Mouse (Mus musculus) megakaryocyte progenitor cell, adult 5-6 weeks (primary cell): ENCODE measurements around the gene Trim40. TPM values are rescaled to one million over a fixed set of nuclear protein-coding genes. Genes with fewer than 3 reads are reported as not detected.
A peak's percentile ranks its signal among the peaks of the same experiment; 100 is the strongest.
"Not testable (repeated sequence)": the region's sequence is repeated elsewhere in the genome, so short reads cannot be mapped to it uniquely, and the experiment has no call there.

ENCODE experiments used
- ATAC-seq: replicated peaks from 2 replicates; pipeline ENCODE4 v1.8.0; 2016; ENCODE audit warnings: mild to moderate bottlenecking, moderate TSS enrichment, inconsistent platforms; ENCODE audit not compliant: poor library complexity
- total RNA-seq, 2 experiments: library from RNA; stranded (forward) in 1 of 2; stranded (reverse) in 1 of 2; fragments of 157-497, 149-512 nt in 1 of 2; fragments of 200-1000 nt in 1 of 2; gene quantifications; 2 replicates each; pipeline versions ENCODE4 v1.2.3 to v1.2.4; 2015 to 2017

Gene Trim40
- total RNA-seq, 2 experiments from 2014 or later: not detected

DNA sequence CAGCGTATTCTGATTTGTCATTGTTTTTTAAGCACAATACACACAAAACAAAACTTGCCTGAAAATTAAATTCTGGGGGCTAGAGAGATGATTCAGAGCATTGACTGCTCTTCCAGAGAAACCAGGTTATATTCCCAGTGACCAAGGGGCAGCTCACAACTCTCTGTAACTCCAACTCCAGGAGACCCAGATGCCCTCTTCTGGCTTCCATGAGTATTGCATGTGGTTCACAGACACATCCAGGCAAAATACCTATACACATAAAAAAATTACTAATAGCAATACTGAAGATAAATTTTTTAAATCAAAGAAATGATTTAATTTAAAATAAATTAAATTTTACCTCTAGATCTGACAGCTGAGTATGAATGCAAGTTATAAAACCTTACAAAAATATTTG is 6.7 kb upstream of the Trim40 start:
- peak; percentile 51 for ATAC-seq

DNA sequence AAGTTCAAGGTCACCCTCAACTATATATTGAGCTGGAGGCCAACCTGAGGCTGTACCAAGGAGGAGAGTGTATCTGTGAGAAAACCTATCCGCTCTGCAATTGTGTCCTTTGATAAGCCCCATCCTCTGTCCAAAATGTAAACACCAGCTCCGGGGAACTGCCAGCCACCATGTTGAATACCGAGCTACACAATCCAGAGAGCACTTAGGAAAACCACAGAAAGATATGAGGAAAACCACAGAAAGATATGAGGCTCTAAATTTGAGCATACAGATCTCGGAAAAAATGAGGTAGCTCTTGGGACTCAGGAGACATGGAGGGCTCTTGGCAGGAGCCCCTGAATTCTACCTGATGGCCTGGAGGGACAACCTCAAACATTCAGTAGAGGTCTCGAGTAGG is 3.5 kb upstream of the Trim40 start:
- peak; percentile 37 for ATAC-seq

DNA sequence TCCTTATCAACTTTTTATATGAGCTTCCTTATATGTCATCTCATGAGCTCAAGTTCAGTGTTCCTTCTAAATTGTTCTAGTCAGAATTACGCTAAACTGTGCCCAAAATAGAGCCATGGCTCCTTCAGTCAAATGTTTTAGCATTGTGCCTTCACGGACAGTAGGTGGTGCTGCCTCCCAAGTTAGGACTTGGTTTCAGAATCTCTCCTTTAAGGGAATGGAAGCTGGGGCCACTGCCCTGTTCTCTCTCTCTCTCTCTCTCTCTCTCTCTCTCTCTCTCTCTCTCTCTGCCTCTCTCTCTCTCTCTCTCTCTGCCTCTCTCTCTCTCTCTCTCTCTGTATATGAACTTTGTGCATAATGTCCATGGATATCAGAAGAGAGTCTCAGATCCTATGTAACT is 2.4 kb upstream of the Trim40 start:
- peak; percentile 95 for ATAC-seq

DNA sequence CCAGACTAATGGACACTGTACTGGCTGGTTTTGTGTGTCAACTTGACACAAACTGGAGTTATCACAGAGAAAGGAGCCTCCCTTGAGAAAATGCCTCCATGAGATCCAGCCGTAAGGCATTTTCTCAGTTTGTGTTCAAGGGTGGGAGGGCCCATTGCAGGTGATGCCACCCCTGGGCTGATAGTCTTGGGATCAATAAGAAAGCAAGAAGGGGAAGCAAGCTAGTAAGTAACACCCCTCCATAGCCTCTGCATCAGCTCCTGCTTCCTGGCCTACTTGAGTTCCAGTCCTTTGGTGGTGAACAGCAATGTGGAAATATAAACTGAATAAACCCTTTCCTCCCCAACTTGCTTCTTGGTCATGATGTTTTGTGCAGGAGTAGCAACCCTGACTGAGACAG is 1.6 kb upstream of the Trim40 start:
- ATAC-seq: not testable (repeated sequence)

DNA sequence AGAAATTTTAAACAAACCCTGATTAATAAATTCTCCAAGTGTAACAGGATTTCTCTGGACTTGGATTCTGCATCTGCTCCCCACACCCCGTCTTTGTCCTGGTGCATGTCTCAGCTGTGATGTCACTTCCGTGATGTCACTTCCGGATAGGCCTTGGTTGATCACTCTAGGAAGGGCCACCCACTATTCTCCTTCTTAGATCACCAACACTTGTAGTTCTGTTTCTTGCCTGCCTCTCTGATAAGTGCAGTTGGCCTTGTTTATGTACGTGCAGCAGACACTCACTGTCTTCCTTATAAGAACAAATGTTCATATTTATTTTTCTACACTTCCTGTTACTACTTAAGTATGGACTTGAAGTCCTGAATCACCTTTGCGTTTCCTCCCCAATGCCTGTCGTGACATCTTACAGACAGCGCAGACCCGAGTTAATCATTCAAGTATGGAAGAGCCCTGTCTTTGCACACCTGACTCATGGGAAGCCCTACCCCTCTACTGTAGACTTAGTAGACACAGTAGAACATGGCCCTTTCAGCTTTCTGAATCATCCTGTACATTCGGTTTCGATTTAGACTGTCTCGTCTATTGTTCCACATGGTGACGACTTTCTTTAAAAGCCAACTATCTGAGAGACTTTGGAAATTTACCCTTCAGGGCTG is 4.7 kb downstream of the Trim40 start:
- no peak for ATAC-seq

DNA sequence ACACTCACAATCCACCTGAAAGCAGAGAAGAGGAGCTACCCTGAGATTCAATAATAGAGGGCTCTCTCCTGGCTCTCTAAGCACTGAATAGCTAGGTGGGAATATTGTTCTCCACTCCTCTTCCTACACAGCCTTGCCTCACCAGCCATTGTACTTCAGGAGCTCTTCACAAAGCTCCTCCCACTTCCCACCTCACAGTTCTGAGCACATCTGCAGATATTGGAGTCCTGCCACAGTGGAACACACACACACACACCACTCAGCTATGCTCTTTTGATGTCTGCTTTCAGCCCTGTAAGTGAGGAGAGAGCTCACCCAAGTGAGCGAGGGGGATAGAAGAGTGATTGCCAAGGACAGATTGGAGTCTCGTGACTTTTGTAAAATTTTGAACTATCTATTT is 6.6 kb downstream of the Trim40 start:
- no peak; the same call in 1 of the 2 replicates for ATAC-seq

DNA sequence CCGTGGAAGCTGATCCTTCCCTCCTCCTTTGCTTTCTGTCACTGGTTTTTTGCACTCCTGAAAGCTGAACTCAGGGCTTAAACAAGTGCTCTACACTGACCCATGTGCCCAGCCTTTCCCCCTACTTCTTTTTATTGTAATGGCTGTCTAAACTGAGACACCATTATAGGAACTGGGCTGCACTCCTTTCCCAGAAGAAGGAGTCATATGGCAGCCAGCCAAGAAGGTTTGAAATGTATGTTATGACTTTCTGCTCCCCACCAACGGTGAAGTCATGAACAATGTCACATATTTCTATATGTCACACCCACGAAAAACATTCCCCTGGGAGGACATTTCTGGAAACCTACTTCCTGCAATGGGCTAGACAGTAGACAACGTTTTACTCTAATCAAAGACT is 15.3 kb downstream of the Trim40 start:
- ATAC-seq: no peak

DNA sequence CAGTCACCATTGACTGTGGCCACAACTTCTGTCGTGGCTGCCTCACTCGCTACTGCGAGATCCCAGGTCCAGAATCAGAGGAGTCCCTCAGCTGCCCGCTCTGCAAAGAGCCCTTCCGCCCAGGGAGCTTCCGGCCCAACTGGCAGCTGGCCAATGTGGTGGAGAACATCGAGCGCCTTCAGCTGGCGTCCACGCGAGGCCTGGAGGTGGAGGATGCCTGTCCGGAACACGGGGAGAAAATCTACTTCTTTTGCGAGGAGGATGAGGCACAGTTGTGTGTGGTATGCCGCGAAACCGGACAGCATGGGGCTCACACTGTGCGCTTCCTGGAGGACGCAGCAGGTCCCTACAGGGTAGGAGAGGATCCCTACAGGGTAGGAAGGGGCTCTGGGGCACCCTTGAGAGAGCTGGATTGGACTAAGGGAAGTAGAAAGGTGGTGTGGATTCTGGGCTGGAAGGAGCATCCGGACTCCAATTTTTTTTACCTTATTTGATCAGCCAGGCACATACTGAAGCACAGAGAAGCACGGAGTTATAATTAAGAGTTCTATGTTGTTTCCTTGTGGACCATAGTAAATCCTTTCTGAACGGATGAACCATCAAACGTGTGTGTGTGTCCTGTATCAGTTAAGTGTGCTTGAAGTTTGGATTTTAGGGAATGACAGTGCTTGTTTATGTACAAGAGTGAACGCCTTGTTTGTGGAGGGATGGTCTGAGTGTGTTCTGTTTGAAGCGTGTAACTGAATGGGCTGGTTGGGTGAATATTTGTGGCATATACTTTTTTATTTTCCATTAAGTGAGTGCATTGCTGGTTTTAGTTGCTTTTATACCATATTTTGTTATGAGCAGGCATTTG is 19.7 kb downstream of the Trim40 start:
- no peak for ATAC-seq

DNA sequence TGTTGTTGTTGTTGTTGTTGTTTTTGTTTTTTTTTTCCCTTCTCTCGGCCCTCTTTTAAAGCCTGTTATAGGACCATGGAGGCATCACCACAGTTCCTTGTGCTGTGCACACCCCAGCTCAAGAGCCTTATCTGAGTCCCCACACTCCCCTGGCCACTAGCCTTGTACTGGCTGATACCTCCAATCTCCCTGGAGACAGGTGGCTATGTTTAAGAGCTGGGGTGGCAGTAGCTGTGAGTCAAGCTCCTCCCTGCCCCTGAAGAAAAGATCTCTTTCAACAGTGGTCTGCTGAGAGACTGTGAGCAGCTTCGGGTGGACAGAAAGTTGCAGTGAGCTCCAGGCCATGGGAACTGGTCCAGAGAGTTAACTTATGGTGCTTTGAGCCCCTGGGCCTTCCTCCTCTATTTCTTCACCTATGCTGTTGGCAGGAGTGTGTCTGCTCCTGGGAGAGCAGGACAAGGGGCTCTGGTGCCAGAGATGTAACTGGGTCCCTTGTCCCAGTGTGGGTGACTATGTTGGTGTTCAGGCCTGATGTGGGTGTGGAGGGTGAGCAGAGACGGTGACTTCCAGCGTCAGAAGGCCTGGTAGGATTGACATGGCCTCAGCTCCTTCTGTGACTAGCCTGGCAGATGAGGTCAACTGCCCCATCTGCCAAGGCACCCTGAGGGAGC is 20.5 kb downstream of the Trim40 start, which contains the start of gene Trim10:
Gene Trim10, plus strand, starts transcription at position 291 of the 671 bp plus-strand sequence.
- peak; percentile 97 for ATAC-seq

DNA sequence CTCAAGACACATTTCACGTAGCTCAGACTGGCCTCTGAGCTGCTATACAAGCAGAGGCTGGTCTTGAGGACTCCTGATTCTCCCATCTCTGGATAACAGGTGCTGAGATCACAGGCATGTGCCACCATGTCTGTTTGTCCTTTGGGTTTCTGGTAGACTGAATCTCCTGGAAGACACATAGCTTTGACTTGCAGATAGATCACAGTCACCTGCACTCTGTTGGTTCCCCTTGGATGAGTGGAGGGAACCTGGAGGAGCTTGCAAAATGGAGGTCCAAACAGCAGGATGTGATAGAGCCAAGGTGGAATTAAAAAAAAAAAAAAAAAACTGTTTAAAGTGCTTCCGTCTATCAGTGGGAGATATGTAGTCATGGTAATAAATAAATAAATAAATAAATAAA is 21.1 kb downstream of the Trim40 start:
- no peak; the same call in 1 of the 2 replicates for ATAC-seq

DNA sequence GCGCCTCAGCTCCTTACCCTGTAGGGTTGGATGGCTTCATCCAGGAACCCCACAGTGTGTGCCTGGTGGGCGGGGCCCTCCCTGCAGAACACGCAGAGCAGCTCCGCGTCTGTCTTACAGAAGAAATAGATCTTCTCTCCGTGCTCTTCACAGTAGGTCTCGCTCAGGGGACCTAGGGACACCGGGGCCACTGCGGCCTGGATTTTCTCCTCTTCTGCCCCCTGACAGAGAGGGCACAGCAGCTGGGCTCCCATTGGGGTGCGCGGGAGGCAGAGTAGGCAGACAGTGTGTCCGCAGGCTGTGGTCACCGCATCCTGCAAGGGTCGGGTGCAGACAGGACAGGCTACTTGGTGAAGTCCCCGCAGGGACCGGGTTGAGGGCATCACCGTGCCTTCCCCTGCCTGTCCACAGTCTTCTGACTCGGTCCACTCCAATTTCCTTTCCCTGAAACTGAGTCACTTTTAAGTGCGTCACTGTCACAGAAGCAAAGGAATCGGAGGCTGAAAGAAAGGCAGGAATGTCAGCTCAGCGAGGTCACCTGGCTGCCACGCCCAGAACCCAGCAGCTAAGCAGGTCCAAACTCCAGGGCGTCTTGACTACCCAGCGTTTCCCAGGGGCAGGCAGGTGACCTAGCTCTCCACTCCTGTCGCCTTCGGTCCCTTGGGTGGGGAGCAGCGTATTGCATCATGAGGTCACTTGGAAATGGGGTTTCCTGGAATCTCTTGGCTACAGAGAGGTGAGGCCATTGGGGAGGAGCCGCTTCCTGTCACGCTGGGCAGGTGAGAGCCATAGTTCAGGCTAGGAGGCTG is 23.0 kb downstream of the Trim40 start, which contains the start of gene Trim15:
Gene Trim15, minus strand, starts transcription at position 492 of the 809 bp plus-strand sequence.
- no peak for ATAC-seq

DNA sequence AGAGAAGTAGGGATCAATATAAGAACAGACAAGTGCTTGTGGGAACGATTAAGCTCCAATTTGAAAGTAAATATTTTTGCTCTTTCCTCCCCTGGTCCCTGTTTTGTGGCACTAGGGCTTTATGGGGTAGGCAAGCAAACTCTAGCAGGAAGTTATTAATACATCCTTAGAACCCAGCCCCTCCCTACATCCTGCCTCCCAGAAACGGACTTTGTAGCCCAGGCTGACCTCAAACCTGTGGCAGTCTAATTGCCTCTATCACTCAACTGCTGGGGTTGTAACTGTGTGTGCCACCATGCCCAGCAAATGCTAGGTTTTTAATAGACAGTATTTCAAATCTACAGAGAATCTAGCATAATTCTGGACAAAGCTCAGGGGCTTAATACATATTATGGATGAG is 28.2 kb downstream of the Trim40 start:
- ATAC-seq: no peak

DNA sequence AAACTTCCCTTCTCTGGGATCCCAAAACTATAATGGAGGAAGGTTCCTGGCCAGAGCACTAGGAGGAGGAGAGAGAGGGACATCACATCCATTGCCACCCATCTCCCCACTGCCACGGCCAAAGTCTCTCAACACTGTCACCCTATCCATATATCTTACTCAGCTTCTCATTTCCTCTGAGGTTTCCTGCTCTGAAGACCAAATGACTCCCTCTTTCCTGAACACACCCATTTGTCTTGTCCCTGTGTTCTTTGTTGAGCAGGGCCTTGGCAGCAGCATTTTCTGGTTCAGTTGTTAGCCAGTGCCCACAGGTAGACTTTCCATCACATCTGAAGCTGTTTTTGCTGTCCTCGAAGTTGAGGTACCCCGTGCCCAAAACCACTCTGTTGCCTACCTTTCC is 31.7 kb downstream of the Trim40 start:
- ATAC-seq: no peak

DNA sequence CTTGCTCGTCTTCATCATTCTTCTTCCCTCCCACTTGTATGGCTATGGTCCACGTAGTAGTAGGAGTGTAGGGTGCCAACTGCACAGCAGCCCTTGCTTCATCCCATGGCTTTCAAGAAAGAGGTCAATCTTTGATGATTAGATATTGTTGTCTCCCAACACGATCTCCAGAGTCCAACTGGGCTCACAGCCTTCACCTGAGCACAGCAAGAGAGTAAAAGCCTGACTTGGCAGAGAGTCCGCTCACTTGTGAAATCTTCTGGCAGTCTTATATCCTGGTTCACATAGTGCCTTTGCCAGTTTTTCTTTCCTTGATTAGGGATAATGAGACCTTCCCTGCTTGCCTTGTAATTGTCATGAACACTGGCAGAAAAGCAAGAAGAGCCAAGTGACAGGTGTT is 33.7 kb downstream of the Trim40 start:
- ATAC-seq: no peak

DNA sequence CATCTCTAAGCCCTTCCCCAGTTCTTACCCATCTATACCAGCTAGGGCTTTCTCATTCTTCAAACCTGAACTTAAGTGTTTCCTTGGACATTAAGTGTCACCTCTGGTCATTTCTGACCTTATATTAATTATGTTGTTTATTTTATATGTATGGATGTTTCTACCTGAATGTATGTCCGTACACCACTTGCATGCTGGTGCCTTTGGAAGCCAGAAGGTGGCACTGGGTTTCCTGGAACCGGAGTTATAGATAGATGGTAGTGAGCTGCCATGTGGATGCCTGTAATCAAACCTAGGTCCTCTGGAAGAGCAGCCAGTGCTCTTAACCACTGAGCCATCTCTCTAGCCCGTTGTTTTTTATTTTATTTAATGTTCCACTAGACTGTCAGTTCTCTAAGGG is 34.4 kb downstream of the Trim40 start:
- ATAC-seq: no peak

DNA sequence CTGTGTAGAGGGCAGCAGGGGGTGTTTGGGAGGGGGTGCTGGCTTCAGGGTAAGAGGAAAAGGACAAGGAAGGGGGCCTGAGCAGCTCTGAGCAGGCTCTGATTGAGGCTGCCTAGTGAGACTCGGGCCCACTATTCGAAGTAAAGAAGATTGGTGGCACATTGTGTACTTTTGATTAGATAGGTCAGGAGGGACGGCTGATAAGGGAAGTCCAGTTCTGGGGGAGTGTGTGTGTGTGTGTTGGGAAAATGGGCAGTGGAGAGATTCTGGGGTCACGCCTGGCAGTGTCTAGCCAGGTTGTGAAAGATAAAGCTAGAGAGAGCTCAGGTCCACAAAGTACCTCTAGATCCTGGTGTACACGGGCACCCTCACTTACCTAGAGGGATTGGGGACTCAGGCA is 38.3 kb downstream of the Trim40 start:
- ATAC-seq: no peak

DNA sequence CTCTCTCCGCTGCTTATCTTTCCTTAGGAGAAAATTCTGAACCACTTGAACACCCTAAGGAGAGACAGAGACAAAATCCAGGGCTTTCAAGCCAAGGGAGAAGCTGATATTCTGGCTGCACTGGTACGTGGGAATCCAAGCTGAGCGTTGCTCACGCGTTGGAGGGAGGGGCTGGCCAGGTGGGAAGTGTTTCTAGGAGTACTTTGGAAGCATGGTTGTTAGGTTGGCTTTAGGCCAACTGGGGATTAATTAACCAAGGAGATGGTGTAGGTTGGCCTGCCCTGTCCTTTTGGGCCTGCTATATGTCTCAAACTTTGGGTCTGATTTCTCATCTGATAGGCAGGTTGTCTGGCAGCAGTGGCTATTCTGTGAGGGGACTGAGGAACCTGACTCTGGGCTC is 38.7 kb downstream of the Trim40 start:
- ATAC-seq: no peak

DNA sequence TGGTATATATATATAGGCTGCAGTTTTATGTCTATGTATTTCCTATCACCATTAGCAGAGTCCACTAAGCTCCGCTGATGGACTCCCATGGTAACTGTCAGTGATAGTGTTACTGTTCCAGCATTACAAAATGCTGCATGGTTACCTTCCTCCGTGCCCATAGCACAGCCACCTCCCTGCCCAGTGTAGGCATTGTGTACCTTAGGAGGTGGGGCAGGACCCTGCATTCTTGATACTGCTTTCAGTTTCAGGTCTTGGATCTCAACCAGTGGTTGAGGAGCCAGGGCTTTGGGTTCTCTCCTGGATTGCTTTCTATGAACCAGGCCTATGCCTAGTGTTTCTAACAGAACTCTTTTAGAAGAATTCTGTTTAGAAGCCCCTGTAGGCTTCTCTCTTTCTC is 39.9 kb downstream of the Trim40 start:
- no peak for ATAC-seq

DNA sequence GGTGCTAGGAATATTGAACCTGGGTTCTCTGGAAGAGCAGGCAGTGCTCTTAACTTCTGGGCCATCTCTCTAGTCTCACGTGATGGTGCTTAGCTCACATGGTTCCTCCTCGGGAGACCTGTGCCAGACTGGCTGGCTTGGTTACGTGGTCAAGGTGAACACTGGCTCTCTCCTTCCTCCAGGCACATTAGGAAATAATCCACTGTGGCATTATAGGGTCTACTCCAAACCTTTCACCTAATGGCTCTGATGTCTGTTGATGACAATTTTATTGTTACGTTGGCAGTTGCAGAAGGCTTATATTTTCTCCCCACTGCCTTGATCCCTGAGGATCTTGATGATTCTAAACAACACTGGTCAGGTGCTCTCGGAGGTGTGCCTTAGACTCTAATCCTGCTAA is 41.0 kb downstream of the Trim40 start:
- no peak for ATAC-seq

DNA sequence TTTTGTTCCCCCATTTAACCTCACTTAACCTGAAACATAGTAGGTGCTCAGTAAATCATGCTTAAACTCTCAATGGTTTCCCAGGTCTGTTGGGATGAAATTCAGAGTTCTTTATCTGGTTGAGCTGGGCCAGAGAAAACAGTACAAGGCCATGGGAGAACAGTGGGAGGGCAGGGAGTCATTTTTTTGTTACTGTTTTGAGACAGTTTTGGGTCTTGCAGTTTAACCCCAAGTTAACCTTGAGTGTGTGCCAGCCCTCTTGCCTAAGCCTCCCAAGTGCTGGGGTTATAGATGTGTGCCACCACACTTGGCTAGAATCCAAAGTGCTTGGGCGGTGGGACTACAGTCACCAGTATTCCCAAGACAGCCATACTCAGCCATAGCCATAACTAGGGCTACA is 45.2 kb downstream of the Trim40 start:
- ATAC-seq: peak; percentile 8; the same call in 1 of the 2 replicates

DNA sequence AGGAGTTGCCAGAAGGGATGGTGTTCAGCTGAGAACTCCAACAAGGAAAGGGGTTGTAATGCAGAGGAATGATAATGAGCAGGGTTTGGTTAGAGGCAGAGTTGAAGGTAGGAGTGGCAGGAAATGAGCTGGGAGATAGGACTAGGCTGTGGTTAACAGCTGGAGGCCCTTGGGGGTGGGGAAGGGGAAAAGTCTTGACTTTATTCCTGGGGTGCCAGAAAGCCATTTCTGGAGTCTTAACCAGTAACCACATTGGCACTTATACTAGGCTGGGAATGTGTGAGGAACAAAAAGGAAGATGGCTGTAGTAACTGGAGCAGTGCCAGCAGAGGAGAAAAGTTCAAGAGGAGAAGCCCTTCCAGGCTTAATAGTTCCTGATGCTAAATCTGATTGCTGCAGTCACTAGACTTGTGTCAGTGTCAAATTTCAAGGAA is 45.6 kb downstream of the Trim40 start:
- peak; percentile 89 for ATAC-seq
